Mouse (Mus musculus): ENCODE data around the gene Atp5j.

GRCm38 (mm10) chr16:84832736-84833135 is 2.7 kb downstream of the Atp5j start:
- TF ChIP-seq GATA1 (IDR thresholded peaks at IDR 0.05; ENCODE audit: borderline replicate concordance, low read length) (no peak), FLI1 (IDR thresholded peaks at IDR 0.05; ENCODE audit: low read length) (no peak)
